Mouse (Mus musculus) heart, postnatal 25 days (tissue): ENCODE results near the gene Abhd16b. TPM values are rescaled to one million over a fixed set of nuclear protein-coding genes. Genes with fewer than 3 reads are reported as not detected.
"Not testable (repeated sequence)": the region's sequence is repeated elsewhere in the genome, so short reads cannot be mapped to it uniquely, and the experiment has no call there.

Source experiments
- DNase-seq: peaks from one replicate; pipeline ENCODE4 v3.0.0; 2022; ENCODE audit warnings: low spot score
- intact Hi-C: fragments of 180-260 bp; cut with DNase I; formaldehyde crosslinking; loops from one replicate; pipeline ENCODE4 v1.15.1; 2025
- total RNA-seq, 2 experiments: library from RNA; stranded (reverse); gene quantifications; 2 replicates each; pipeline ENCODE4 v1.2.3; 2021

Gene Abhd16b
- total RNA-seq, 2 experiments from 2014 or later = not detected

GRCm38 (mm10) chr2:181484456-181485233 is 8.4 kb upstream of the Abhd16b start:
- DNase-seq = no peak
- intact Hi-C loops = loop anchor here (10.0 kb wide), 1 partner anchor 190 kb away; the partner anchor contains the start of gene Sox18

DNA sequence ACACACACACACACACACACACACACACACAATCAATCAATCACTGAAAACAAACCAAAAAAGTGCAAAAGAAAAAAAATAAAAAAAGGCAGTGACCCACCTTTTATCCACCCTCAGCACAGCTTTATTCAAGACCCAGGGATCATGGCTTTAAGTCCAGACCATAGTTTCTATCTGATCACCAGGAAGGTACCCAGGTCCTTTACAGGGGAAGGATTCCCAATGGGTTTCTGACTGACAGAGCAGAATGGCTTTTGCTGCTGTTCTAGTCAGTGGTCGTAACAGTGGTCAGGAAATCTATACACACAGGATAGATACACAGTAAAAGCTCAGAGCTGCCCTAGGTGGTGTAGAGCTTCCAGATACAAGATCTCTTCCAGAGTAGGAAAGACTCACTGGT is 7.3 kb upstream of the Abhd16b start:
- intact Hi-C loops = loop anchor here (2.0 to 10.0 kb wide), 3 partner anchors 25 to 189 kb away; partner anchors contain the start of gene Sox18
- no peak for DNase-seq

DNA sequence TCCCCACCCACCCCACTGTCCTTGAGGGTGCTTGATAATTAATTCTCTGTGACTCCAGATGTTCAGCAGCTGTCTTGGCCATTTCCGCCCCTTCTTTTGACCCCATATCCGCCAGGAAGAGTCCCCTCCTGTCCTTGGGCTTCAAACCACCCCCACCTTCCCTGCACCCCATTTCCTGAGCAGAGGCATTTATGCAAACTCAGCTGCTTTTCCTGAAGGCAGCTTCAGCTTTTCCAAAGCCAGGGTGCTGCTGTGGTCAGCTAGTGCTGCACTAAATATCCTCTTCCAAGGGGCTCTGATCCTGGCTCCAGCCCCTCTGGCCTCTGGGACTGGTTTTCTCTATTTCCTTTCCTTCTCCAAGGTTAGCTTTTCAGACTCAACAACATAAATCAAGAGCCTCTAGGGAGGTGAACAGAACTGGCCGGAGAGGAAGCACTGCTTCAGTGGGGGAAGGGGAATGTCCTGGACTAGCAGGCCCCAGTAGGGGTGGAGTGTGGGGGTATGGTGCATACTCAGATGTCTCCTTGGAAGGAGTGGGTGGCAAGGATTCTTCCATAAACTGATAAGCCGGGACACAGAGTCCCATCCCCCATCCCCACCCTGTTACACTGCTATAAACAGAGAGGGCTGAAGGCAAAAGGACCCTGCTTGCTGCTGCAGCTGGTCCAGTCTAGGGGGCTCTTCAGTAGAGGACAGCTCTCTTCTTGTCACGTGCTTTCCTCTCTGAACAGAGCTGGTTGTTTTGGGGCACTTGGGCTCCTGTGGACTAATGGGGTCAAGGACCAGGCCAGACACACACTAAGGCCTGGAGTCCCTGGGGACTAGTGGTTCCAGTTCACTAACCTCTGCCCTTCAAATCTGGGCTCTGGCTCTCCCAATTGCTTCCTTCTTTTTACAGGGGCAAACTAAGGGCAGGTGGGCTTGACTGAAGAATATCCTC is 5.4 kb upstream of the Abhd16b start:
- peak; percentile 26 for DNase-seq
- intact Hi-C loops = loop anchor here (2.0 to 10.0 kb wide), 3 partner anchors 27 to 187 kb away; partner anchors contain the start of gene Sox18

- intact Hi-C loops = no loop called here
- no peak for DNase-seq
Measured at GRCm38 (mm10) chr2:181491432-181492205, 1.4 kb upstream of the Abhd16b start.

GRCm38 (mm10) chr2:181492206-181492605 is 800 bp upstream of the Abhd16b start:
- DNase-seq = no peak
- intact Hi-C loops = no loop called here

GRCm38 (mm10) chr2:181494266-181494945 is 1.4 kb downstream of the Abhd16b start:
- no peak for DNase-seq
- intact Hi-C loops = loop anchor here (2.0 kb wide), 1 partner anchor 36 kb away; the partner anchor contains the start of gene Zbtb46

DNA sequence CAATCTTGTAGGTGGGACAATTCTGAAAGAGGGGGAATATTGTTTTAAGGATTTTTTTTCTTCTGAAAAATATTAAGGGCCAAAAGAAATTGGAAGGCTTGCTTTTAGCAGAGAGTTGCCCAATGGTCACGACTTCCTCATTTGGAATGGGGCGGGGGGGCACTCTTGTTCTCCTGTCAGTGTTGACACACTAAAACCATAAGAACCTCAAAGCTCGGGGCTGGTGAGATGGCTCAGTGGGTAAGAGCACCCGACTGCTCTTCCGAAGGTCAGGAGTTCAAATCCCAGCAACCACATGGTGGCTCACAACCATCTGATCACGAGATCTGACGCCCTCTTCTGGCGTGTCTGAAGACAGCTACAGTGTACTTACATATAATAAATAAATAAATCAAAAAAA is 2.8 kb downstream of the Abhd16b start:
- intact Hi-C loops = loop anchor here (2.0 kb wide), 2 partner anchors 37 to 103 kb away; partner anchors contain the start of gene Zbtb46
- DNase-seq = not testable (repeated sequence)

DNA sequence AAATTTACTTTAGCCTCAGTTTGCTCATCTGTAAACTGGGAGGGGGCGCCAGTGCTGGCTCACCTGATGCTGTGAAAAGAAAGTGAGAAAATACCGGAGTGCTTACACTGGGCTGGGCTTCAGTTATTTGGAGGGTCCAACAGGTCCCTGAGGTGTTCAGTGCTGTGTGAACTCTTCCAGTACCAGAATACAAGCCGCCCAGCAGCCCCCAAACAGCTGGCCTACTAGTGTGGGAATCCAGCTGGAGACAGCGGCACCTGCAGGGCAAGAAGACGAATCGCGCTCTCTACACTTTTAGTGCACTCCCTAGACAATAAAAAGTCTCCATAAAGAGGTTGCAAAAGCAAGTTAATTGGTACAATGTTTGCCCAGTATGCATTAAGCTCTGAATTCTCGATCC is 3.3 kb downstream of the Abhd16b start:
- no peak for DNase-seq
- intact Hi-C loops = loop anchor here (2.0 kb wide), 1 partner anchor 103 kb away; no protein-coding TSS in a partner anchor

GRCm38 (mm10) chr2:181496831-181497547 is 4.0 kb downstream of the Abhd16b start, which contains the start of gene Tpd52l2:
Gene Tpd52l2, plus strand, starts transcription at chr2:181497142.
- intact Hi-C loops = loop anchor here (1.0 to 2.0 kb wide), 2 partner anchors 86 to 104 kb away; no protein-coding TSS in a partner anchor

GRCm38 (mm10) chr2:181497548-181497875 is 4.5 kb downstream of the Abhd16b start:
- peak; percentile 72 for DNase-seq
- intact Hi-C loops = loop anchor here (1.0 to 2.0 kb wide), 2 partner anchors 86 to 105 kb away; no protein-coding TSS in a partner anchor

More at GRCm38 (mm10) chr2:181496831-181497547, 4.0 kb downstream of the Abhd16b start, which contains the start of gene Tpd52l2:
- DNase-seq = peak; percentile 88

GRCm38 (mm10) chr2:181498644-181499043 is 5.6 kb downstream of the Abhd16b start:
- intact Hi-C loops = loop anchor here (2.0 kb wide), 1 partner anchor 20 kb away; no protein-coding TSS in a partner anchor
- no peak for DNase-seq

GRCm38 (mm10) chr2:181509191-181509590 is 16.2 kb downstream of the Abhd16b start:
- no peak for DNase-seq
- intact Hi-C loops = no loop called here

DNA sequence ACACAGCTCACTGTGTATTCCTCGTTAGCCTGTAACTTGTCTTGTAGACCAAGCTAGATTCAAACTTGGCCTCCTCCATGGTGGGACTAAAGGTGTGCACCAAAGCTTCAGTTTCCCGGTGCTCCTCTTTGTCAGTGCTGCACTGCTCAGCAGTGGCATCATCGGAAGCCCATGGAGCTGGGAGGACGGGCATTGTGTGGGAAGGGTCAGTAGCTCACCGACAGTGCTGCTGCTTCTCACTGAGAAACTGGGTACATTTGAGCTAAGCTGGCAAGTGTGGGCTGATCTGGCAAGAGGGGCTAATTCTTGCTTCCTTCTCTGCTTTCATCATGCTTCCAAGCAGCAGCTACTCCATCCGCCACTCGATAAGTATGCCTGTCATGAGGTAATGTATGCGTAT is 18.2 kb downstream of the Abhd16b start:
- intact Hi-C loops = no loop called here
- DNase-seq = no peak

DNA sequence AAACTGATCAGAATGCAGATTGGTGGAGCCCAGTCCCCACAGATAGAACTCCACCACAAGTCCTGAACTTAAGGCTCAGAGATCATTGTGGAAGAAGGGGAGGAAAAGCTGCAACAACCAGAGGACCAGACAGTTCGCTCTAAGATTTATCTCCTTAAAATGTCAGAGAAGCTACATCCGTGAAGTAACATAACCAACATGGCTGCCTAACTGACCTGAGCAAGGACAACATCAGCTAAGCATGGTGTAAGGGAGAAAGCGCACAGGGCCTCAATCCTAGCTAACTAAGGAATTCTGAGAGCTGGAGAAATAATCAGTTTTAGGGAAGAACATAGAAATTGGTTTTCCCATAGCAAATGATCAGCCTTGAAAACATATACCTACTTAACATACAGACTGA is 26.2 kb downstream of the Abhd16b start:
- no peak for DNase-seq
- intact Hi-C loops = loop anchor here (2.0 kb wide), 1 partner anchor 20 kb away; no protein-coding TSS in a partner anchor

DNA sequence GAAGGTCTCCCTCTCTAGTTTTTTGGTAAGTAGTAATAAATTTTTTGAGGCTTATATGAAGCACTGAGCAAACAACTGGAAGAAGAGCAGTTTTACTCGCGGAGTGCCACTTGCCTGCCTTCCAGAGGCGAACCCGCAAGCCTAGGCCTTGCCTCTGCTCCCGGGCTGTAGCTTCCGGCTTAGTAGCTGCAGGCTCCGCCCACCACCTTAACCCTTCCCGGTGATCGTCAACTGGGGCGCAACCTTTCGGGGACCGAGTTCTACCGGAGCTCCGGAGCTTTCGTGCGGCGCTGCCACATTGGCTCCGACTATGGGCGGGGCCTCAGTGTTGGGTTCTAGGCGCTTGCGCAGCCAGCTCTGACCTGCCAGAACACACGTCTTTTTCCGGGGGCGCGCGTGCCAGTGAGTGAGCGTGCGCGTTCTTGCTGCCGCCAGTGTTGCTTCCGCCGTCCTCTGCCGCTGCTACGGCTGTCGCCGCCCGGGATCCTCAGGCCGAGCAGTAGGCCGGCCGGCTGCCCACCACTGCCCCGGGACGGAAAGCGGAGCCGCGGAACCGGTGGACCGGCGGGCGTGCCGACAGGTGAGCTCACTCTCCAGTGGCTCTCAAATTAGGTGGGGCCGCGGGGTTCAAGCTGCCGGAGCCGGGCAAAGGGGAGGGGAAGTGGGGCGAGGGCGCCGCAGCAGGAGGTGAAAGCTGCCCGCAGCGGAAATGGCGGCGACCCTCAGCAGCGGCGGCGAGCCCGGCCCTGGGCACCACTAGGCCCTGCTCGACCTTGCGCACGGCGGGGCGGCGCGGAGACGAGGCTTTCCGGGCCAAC is 27.3 kb downstream of the Abhd16b start, which contains the start of gene Dnajc5:
TSS of gene Dnajc5 (plus strand) at position 368 of the 818 bp plus-strand sequence.
- intact Hi-C loops = loop anchor here (2.0 kb wide), 1 partner anchor 60 kb away; no protein-coding TSS in a partner anchor
- peak; percentile 98 for DNase-seq

DNA sequence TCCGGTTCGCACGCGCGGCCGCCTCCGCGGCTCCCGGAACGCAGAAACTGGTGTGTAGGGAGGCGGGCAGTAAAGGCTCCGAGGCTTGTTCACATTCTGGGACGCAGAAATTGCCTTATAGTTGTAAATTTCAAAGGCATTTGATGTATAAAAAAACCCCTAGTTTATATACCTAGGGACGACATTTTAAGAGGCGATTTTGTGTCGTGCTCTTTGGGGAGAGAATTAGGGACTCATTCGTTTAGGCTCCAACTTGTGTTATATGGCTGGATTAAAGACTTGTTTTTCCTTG is 27.9 kb downstream of the Abhd16b start:
- intact Hi-C loops = loop anchor here (2.0 kb wide), 1 partner anchor 60 kb away; no protein-coding TSS in a partner anchor

GRCm38 (mm10) chr2:181521491-181521890 is 28.5 kb downstream of the Abhd16b start:
- DNase-seq = no peak
- intact Hi-C loops = loop anchor here (2.0 kb wide), 1 partner anchor 59 kb away; no protein-coding TSS in a partner anchor

More for the DNA sequence above, 27.9 kb downstream of the Abhd16b start:
- DNase-seq = no peak
